Mouse (Mus musculus): ENCODE results near the gene Nadsyn1.

GRCm38 (mm10) chr7:143749045-143749444, 73.6 kb downstream of the Nadsyn1 start:
- TF ChIP-seq CTCF (conservative IDR thresholded peaks at IDR 0.05; ENCODE audit: low read length) (no peak), POU5F1 (IDR thresholded peaks at IDR 0.05; ENCODE audit: borderline replicate concordance, low read length) (no peak)

Measured in E14TG2a.4 (cell line).